Mouse (Mus musculus) heart, postnatal 10 days (tissue): ENCODE results near the gene Acsf3. TPM values are rescaled to one million over a fixed set of nuclear protein-coding genes. Genes with fewer than 3 reads are reported as not detected.

ENCODE experiments used
- DNase-seq, 2 experiments: peaks; one replicate each; pipeline ENCODE4 v3.0.0; 2021
- intact Hi-C: fragments of 180-260 bp; cut with DNase I; formaldehyde crosslinking; loops from one replicate; pipeline ENCODE4 v1.15.1; 2025
- total RNA-seq, 2 experiments: library from RNA; stranded (reverse); gene quantifications; 2 replicates each; pipeline ENCODE4 v1.2.3; 2021

Acsf3 gene
- total RNA-seq, 2 experiments from 2014 or later, result 27.1 to 28.6 TPM

GRCm38 (mm10) chr8:122761109-122761508 is 14.2 kb upstream of the Acsf3 start:
- DNase-seq, result no peak
- intact Hi-C loops, result no loop called here

- intact Hi-C loops, result no loop called here
- DNase-seq, result peak; percentile 24 to 36
These were observed 12.5 kb upstream of the Acsf3 start for GRCm38 (mm10) chr8:122762731-122763266.

- intact Hi-C loops, result no loop called here
- DNase-seq, result peak; percentile 28 to 32
These were observed 12.0 kb upstream of the Acsf3 start for GRCm38 (mm10) chr8:122763267-122763738.

- intact Hi-C loops, result no loop called here
- DNase-seq, result no peak
These were observed 10.4 kb upstream of the Acsf3 start for GRCm38 (mm10) chr8:122764790-122765474.

- intact Hi-C loops, result no loop called here
- no peak for DNase-seq
These were observed 9.1 kb upstream of the Acsf3 start for GRCm38 (mm10) chr8:122766189-122766588.

GRCm38 (mm10) chr8:122766647-122767200 is 8.6 kb upstream of the Acsf3 start:
- no peak for DNase-seq
- intact Hi-C loops, result no loop called here

GRCm38 (mm10) chr8:122767229-122767628 is 8.1 kb upstream of the Acsf3 start:
- intact Hi-C loops, result no loop called here
- DNase-seq, result no peak

- peak in 1 of 2 experiments; percentile 16 for DNase-seq
- intact Hi-C loops, result no loop called here
These were observed 5.8 kb upstream of the Acsf3 start for GRCm38 (mm10) chr8:122769251-122770058.

- intact Hi-C loops, result no loop called here
- DNase-seq, result no peak
These were observed 2.7 kb upstream of the Acsf3 start for GRCm38 (mm10) chr8:122772431-122773060.

GRCm38 (mm10) chr8:122777701-122778100 is 2.4 kb downstream of the Acsf3 start:
- no peak for DNase-seq
- intact Hi-C loops, result loop anchor here (5.0 kb wide), 1 partner anchor 100 kb away; no protein-coding TSS in a partner anchor

- intact Hi-C loops, result loop anchor here (5.0 kb wide), 1 partner anchor 101 kb away; no protein-coding TSS in a partner anchor
- DNase-seq, result no peak
These were observed 3.5 kb downstream of the Acsf3 start for GRCm38 (mm10) chr8:122778703-122779239.

- intact Hi-C loops, result loop anchor here (5.0 kb wide), 1 partner anchor 102 kb away; no protein-coding TSS in a partner anchor
- no peak for DNase-seq
These were observed 4.0 kb downstream of the Acsf3 start for GRCm38 (mm10) chr8:122779255-122779654.

GRCm38 (mm10) chr8:122784756-122785155 is 9.5 kb downstream of the Acsf3 start:
- intact Hi-C loops, result no loop called here
- no peak for DNase-seq

GRCm38 (mm10) chr8:122789796-122790195 is 14.5 kb downstream of the Acsf3 start:
- intact Hi-C loops, result no loop called here
- no peak for DNase-seq

GRCm38 (mm10) chr8:122793375-122794174 is 18.3 kb downstream of the Acsf3 start:
- peak; percentile 87 to 89 for DNase-seq
- intact Hi-C loops, result no loop called here

GRCm38 (mm10) chr8:122794175-122794454 is 18.8 kb downstream of the Acsf3 start:
- DNase-seq, result no peak
- intact Hi-C loops, result no loop called here

- no peak for DNase-seq
- intact Hi-C loops, result no loop called here
These were observed 28.8 kb downstream of the Acsf3 start for GRCm38 (mm10) chr8:122803906-122804761.

- DNase-seq, result no peak
- intact Hi-C loops, result no loop called here
These were observed 30.1 kb downstream of the Acsf3 start for GRCm38 (mm10) chr8:122805349-122805748.
